Mouse (Mus musculus): ENCODE data around the gene Amz2.
A peak's percentile ranks its signal among the peaks of the same experiment; 100 is the strongest.

The Amz2 gene

GRCm38 (mm10) chr11:109494890-109495770 is 69.4 kb downstream of the Amz2 start:
- no peak for DNase-seq

- DNase-seq: peak; percentile 41
These were observed 70.2 kb downstream of the Amz2 start for GRCm38 (mm10) chr11:109495771-109496474.

DNA sequence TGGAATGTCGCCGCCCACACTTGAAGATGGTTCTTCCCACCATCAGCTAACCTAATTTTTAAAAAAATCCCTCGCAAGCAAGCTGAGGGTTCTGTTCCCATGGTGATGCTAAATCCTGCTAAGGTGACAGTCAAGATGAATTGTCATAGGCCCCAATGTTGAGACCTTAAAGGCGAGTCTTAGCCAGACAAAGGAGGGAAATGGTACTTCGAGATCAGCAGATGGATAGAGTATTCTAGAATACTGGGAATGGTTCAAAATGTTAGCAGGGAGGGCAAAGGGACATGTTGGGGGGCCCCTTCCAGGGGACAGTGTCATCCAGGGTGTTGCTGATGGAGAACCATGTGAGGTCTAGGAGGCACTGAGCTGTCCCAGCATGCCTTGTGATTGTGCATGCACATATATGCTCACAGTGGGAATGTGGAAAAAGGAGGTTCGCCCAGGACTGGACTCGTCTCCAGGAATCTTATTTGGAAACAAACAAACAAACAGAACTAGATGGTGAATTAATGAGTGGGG is 70.8 kb downstream of the Amz2 start:
- no peak for DNase-seq

GRCm38 (mm10) chr11:109496996-109497714 is 71.4 kb downstream of the Amz2 start:
- no peak for DNase-seq

DNA sequence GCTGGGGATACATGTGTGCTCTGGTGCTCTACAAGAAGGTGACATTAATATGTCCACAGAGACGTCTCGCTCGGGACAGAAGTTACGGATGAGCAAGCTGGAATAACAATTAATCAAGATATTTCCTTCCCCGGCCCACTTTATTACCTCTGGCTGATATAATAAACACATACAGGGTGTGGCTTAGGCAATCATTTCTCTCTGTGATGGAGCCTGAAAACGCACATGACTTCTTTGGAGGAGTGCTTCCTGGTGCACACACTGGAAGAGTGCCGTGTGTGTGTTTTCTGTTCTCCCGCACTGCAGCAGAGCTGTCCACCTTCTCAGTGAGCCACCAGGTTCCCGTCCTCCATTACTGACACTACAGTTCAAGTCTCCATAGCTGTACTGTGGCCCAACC is 72.2 kb downstream of the Amz2 start:
- no peak for DNase-seq

GRCm38 (mm10) chr11:109500206-109500605 is 74.5 kb downstream of the Amz2 start:
- no peak for DNase-seq
